Mouse (Mus musculus) limb, embryonic 14.5 days (tissue): ENCODE results near the gene Spen. TPM values are rescaled to one million over a fixed set of nuclear protein-coding genes. Genes with fewer than 3 reads are reported as not detected.
A peak's percentile ranks its signal among the peaks of the same experiment; 100 is the strongest.

Experiments
- ATAC-seq: fragments of 200-750 bp; cut with Nextera tagmentation; 2 replicates; pipeline ENCODE4 v1.8.0; 2017; ENCODE audit warnings: low read depth, moderate number of reproducible peaks, moderate TSS enrichment; ENCODE audit not compliant: low FRiP score
- DNase-seq: peaks from one replicate; pipeline ENCODE4 v3.0.0-alpha.2; 2015; ENCODE audit warnings: low spot score
- H3K27ac ChIP-seq: fragments of 300-500 bp; sonication (generic); replicated peaks from 2 replicates; pipeline ENCODE4 v1.5.1; 2014; ENCODE audit warnings: low read depth, mild to moderate bottlenecking, low read length, moderate library complexity, mixed read lengths
- H3K27me3 ChIP-seq: fragments of 300-500 bp; sonication (generic); 2 replicates; pipeline ENCODE4 v1.6.1; 2014; ENCODE audit warnings: low read length, mixed read lengths; ENCODE audit not compliant: control insufficient read depth, insufficient read depth
- H3K36me3 ChIP-seq: fragments of 300-500 bp; sonication (generic); 2 replicates; pipeline ENCODE4 v1.6.1; 2014; ENCODE audit warnings: mild to moderate bottlenecking, low read length, moderate library complexity, mixed read lengths; ENCODE audit not compliant: control insufficient read depth, insufficient read depth
- H3K4me1 ChIP-seq: fragments of 300-500 bp; sonication (generic); 2 replicates; pipeline ENCODE4 v1.6.1; 2014; ENCODE audit warnings: antibody characterized with exemption, low read length, mixed read lengths; ENCODE audit not compliant: control insufficient read depth, insufficient read depth
- H3K4me2 ChIP-seq: fragments of 300-500 bp; sonication (generic); replicated peaks from 2 replicates; pipeline ENCODE4 v1.6.1; 2014; ENCODE audit warnings: low read depth, mild to moderate bottlenecking, low read length, moderate library complexity; ENCODE audit not compliant: severe bottlenecking
- H3K4me3 ChIP-seq: fragments of 300-500 bp; sonication (generic); replicated peaks from 2 replicates; pipeline ENCODE4 v1.5.1; 2014; ENCODE audit warnings: low read length
- H3K9ac ChIP-seq: fragments of 300-500 bp; sonication (generic); 2 replicates; pipeline ENCODE4 v1.6.1; 2014; ENCODE audit warnings: mild to moderate bottlenecking, low read depth, low read length, moderate library complexity; ENCODE audit not compliant: severe bottlenecking
- H3K9me3 ChIP-seq: fragments of 300-500 bp; sonication (generic); 2 replicates; pipeline ENCODE4 v1.6.1; 2016; ENCODE audit warnings: low read length; ENCODE audit not compliant: control insufficient read depth
- POLR2A ChIP-seq: fragments of 200-500 bp; IDR thresholded peaks from 2 replicates; pipeline ENCODE4 v1.8.0; 2012; ENCODE audit warnings: inconsistent platforms, mild to moderate bottlenecking, moderate library complexity, borderline replicate concordance; ENCODE audit not compliant: insufficient read depth, insufficient read length; ENCODE audit errors: extremely low read depth
- WGBS: fragments of 180-500 bp; shearing (Covaris S2); extraction: QIAGEN DNeasy Blood & Tissue Kit; methylation state at CpG from one replicate; pipeline ENCODE4 v1.1.7; 2014; 5-methylcytosine and 5-hydroxymethylcytosine counted together
- polyA plus RNA-seq, 2 experiments: library from polyadenylated mRNA; depleted of rRNA in 1 of 2; stranded (reverse) in 1 of 2; unstranded in 1 of 2; fragments of >200 nt; fragmentation: Nextera tagmentation in 1 of 2; extraction: Ambion mirVana in 1 of 2; gene quantifications; 2 replicates each; pipeline versions ENCODE4 v1.2.1 to v1.2.3; 2012 to 2014

Spen gene
- 15.9 and 16.2 TPM in 2 replicates for polyA plus RNA-seq (2012; rRNA removed)
- polyA plus RNA-seq (2014; fragmentation: Nextera tagmentation; extraction: Ambion mirVana) = 12.2 and 13.1 TPM in 2 replicates

GRCm38 (mm10) chr4:141538408-141539212 lies at the start of gene Spen:
TSS of gene Spen (minus strand) at chr4:141538597.
- H3K4me1 ChIP-seq = peaks cover 10% of the 10 kb centered on the region; the same call in 1 of the 2 replicates

GRCm38 (mm10) chr4:141583919-141584318 lies 45.5 kb upstream of the Spen start:
- Histone ChIP-seq H3K9ac (no peak overlapping the region), H3K4me3 (no peak overlapping the region), H3K36me3 (peaks cover 73% of the 10 kb centered on the region), H3K4me1 (no peaks in the 10 kb centered on the region), H3K27me3 (no peaks in the 10 kb centered on the region), H3K27ac (no peak overlapping the region), H3K4me2 (no peak overlapping the region), H3K9me3 (no peaks in the 10 kb centered on the region)
- 93% methylated on average over 8 of the region's 8 CpGs for WGBS
- ATAC-seq = no peak
- DNase-seq = no peak
- no peak for TF ChIP-seq POLR2A

More at GRCm38 (mm10) chr4:141538408-141539212, at the start of gene Spen:
- Histone ChIP-seq H3K4me2 (peak within 1 kb of the TSS; percentile 86), H3K9me3 (no peaks in the 10 kb centered on the region), H3K27me3 (no peaks in the 10 kb centered on the region), H3K36me3 (no peaks in the 10 kb centered on the region), H3K9ac (peak within 1 kb of the TSS; percentile 89), H3K4me3 (peak within 1 kb of the TSS; percentile 93), H3K27ac (peak within 1 kb of the TSS; percentile 97)
- WGBS = 0% methylated on average over 41 of the region's 88 CpGs
- DNase-seq (peak; percentile 90), ATAC-seq (peak; percentile 87)
- peak; percentile 97; the same call in 1 of the 2 replicates for TF ChIP-seq POLR2A

GRCm38 (mm10) chr4:141581051-141581450 lies 42.7 kb upstream of the Spen start:
- Histone ChIP-seq H3K27me3 (no peaks in the 10 kb centered on the region), H3K9me3 (no peaks in the 10 kb centered on the region), H3K36me3 (peaks cover 71% of the 10 kb centered on the region), H3K9ac (no peak overlapping the region), H3K27ac (no peak overlapping the region), H3K4me3 (no peak overlapping the region), H3K4me2 (no peak overlapping the region), H3K4me1 (no peaks in the 10 kb centered on the region)
- no peak for TF ChIP-seq POLR2A
- ATAC-seq = no peak
- DNase-seq = no peak
- 92% methylated on average over 13 of the region's 13 CpGs for WGBS

GRCm38 (mm10) chr4:141578833-141579232 lies 40.4 kb upstream of the Spen start:
- Histone ChIP-seq H3K4me2 (no peak overlapping the region), H3K4me3 (no peak overlapping the region), H3K9me3 (no peaks in the 10 kb centered on the region), H3K4me1 (peaks cover 4% of the 10 kb centered on the region), H3K9ac (no peak overlapping the region), H3K27me3 (no peaks in the 10 kb centered on the region), H3K36me3 (peaks cover 56% of the 10 kb centered on the region), H3K27ac (no peak overlapping the region)
- 78% methylated on average over 3 of the region's 3 CpGs for WGBS
- ATAC-seq (no peak), DNase-seq (no peak)
- no peak for TF ChIP-seq POLR2A

- WGBS = 98% methylated on average over 7 of the region's 7 CpGs
- Histone ChIP-seq H3K27ac (no peak overlapping the region), H3K4me3 (no peak overlapping the region), H3K36me3 (peaks cover 41% of the 10 kb centered on the region), H3K4me1 (peaks cover 10% of the 10 kb centered on the region), H3K4me2 (no peak overlapping the region), H3K27me3 (no peaks in the 10 kb centered on the region), H3K9ac (no peak overlapping the region), H3K9me3 (no peaks in the 10 kb centered on the region)
- TF ChIP-seq POLR2A = no peak
- ATAC-seq = no peak
- DNase-seq = no peak
These were observed 38.5 kb upstream of the Spen start for GRCm38 (mm10) chr4:141576877-141577276.
